Mouse (Mus musculus) spleen, adult 2 months (tissue): ENCODE measurements around the gene Dmac2. TPM values are rescaled to one million over a fixed set of nuclear protein-coding genes. Genes with fewer than 3 reads are reported as not detected.

Experiments used
- DNase-seq, 2 experiments: peaks; one replicate each; pipeline versions ENCODE4 v3.0.0 to v3.0.0-alpha.2; 2012 to 2021; ENCODE audit warnings: low spot score in 2 of 2, low read depth in 1 of 2
- H3K27ac ChIP-seq: fragments of 200-500 bp; 2 replicates; pipeline ENCODE4 v1.5.1; 2012; ENCODE audit warnings: low read length, inconsistent platforms; ENCODE audit not compliant: insufficient read depth
- H3K27me3 ChIP-seq: fragments of 200-500 bp; 2 replicates; pipeline ENCODE4 v1.6.1; 2012; ENCODE audit warnings: mild to moderate bottlenecking, moderate library complexity, low read length, inconsistent platforms; ENCODE audit not compliant: control insufficient read depth, insufficient read depth
- H3K36me3 ChIP-seq: fragments of 200-500 bp; 2 replicates; pipeline ENCODE4 v1.6.1; 2012; ENCODE audit warnings: mild to moderate bottlenecking, low read length, inconsistent platforms; ENCODE audit not compliant: control insufficient read depth, insufficient read depth
- H3K4me1 ChIP-seq: fragments of 200-500 bp; 2 replicates; pipeline ENCODE4 v1.6.1; 2011; ENCODE audit warnings: inconsistent platforms; ENCODE audit not compliant: control insufficient read depth, insufficient read depth, insufficient read length
- H3K4me3 ChIP-seq: fragments of 200-500 bp; 2 replicates; pipeline ENCODE4 v1.5.1; 2011; ENCODE audit warnings: mild to moderate bottlenecking, inconsistent platforms; ENCODE audit not compliant: insufficient read depth, insufficient read length; ENCODE audit errors: extremely low read depth
- CTCF ChIP-seq: fragments of 200-500 bp; IDR thresholded peaks from 2 replicates; pipeline ENCODE4 v1.5.1; 2011; ENCODE audit warnings: mild to moderate bottlenecking, inconsistent platforms; ENCODE audit not compliant: insufficient read depth, insufficient read length, insufficient replicate concordance; ENCODE audit errors: extremely low read depth
- POLR2A ChIP-seq: fragments of 200-500 bp; IDR thresholded peaks from 2 replicates; pipeline ENCODE4 v1.6.1; 2011; ENCODE audit warnings: low read depth, low read length, inconsistent platforms
- WGBS: fragments of 180-500 bp; shearing (Covaris S2); methylation state at CpG from one replicate; pipeline ENCODE4 v1.1.7; 2018; 5-methylcytosine and 5-hydroxymethylcytosine counted together
- polyA plus RNA-seq: library from polyadenylated mRNA; depleted of rRNA; stranded (reverse); fragments of >200 nt; gene quantifications from 2 replicates; pipeline ENCODE4 v1.2.3, GENCODE M21; 2012

The Dmac2 gene
- polyA plus RNA-seq, 1 experiment, result 74.7 TPM

- peak in 1 of 2 experiments; percentile 1 for DNase-seq
- 88% methylated on average over 11 of the region's 11 CpGs for WGBS
- H3K27me3 ChIP-seq, result no peaks in the 10 kb centered on the region
- no peak for TF ChIP-seq CTCF
- no peak for TF ChIP-seq POLR2A
- H3K36me3 ChIP-seq, result no peaks in the 10 kb centered on the region
- no peak overlapping the region for H3K27ac ChIP-seq
- no peaks in the 10 kb centered on the region for H3K4me1 ChIP-seq
- no peak overlapping the region for H3K4me3 ChIP-seq
Measured at GRCm38 (mm10) chr7:25600666-25601065, 18.5 kb upstream of the Dmac2 start.

DNA sequence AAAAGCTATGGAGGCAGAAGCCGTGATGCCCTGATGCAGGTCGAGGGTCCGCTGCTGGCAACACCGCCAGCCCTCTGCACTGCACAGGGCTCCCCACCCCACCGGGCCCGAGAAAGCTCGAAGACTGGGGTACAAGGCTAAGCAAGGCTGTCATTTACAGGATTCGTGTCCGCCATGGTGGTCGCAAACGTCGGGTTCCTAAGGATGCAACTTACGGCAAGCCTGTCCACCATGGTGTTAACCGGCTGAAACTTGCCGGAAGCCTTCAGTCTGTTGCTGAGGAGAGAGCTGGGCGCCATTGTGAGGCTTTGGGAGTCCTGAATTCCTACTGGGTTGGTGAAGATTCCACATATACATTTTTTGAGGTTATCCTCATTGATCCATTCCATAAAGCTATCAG lies 17.9 kb upstream of the Dmac2 start:
- Histone ChIP-seq H3K4me1 (no peaks in the 10 kb centered on the region), H3K36me3 (no peaks in the 10 kb centered on the region), H3K27ac (no peak overlapping the region), H3K4me3 (no peak overlapping the region), H3K27me3 (no peaks in the 10 kb centered on the region)
- 89% methylated on average over 16 of the region's 16 CpGs for WGBS
- TF ChIP-seq POLR2A, result no peak
- no peak for TF ChIP-seq CTCF
- peak in 1 of 2 experiments; percentile 2 for DNase-seq

DNA sequence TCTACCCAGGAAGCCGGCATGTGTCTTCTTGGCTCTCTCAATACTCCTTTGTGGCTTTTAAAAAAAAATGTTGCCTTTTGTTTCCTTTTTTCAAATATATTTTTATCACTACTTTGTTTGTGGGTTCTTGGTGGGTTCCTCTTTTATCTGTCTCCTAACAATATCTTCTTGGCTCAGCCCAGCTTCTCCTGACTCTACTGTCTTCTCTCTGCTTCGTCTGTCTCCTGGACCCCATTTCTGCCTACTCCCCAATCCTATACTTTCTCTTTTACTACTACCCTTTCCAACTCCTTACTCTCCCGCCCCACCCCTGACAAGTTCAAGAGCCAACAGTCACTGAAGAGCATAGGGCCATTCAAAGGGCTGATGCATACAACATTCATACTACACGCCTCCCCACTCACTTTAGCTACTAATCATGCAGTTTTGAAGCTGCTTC lies 12.6 kb upstream of the Dmac2 start:
- Histone ChIP-seq H3K4me3 (no peak overlapping the region), H3K36me3 (no peaks in the 10 kb centered on the region), H3K4me1 (peaks cover 8% of the 10 kb centered on the region), H3K27ac (peak overlapping the region; percentile 91), H3K27me3 (no peaks in the 10 kb centered on the region)
- TF ChIP-seq POLR2A, result no peak
- no peak for TF ChIP-seq CTCF
- peak in 1 of 2 experiments; percentile 17 for DNase-seq
- 8% methylated on average over 4 of the region's 4 CpGs for WGBS

DNA sequence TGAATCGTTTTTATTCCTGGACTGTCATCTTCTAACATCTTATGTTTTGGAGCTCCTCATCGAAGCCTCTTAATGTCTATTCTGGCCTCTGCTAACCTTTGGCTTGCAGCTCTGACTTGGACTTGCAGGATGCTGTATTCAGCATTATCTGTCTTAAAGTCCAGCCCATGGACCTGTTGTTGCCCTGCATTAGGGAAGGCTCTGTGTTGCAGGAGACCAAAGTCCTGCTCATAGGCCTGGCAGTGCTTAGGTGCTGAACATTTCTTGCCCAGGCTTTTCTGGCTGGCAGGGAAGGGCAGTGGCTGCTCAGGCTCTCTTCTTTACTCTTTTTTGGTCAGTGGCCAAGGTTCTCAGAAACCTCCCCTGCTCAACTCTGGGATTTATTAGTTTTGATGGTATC lies 12.0 kb upstream of the Dmac2 start:
- WGBS, result 42% methylated on average over 2 of the region's 2 CpGs
- H3K36me3 ChIP-seq, result no peaks in the 10 kb centered on the region
- peak in 1 of 2 experiments; percentile 2 for DNase-seq
- no peak overlapping the region for H3K4me3 ChIP-seq
- peaks cover 8% of the 10 kb centered on the region for H3K4me1 ChIP-seq
- TF ChIP-seq POLR2A, result no peak
- no peak for TF ChIP-seq CTCF
- peak overlapping the region; percentile 91 for H3K27ac ChIP-seq
- no peaks in the 10 kb centered on the region for H3K27me3 ChIP-seq

DNA sequence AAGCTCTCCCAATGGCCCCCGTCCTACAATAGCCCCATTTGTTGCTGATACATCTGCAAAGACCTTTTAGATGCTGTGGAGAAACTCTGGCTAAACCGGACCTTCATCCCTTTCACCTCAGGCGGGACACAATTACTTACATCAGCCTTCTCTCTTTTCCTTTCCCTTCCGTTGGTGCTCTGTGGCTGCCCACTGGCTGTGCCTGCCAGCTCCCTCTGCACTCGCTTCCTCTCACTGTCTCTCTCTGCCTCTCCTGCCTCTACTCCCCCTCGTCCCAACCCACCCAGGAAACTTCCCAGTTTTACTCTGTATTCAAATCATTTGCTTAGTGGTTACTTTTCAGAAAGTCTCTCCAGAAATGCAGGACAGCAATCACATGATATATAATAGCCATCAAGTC lies 9.2 kb upstream of the Dmac2 start:
- no peak for TF ChIP-seq POLR2A
- no peak for TF ChIP-seq CTCF
- H3K27ac ChIP-seq, result no peak overlapping the region
- WGBS, result 44% methylated on average over 6 of the region's 6 CpGs
- no peaks in the 10 kb centered on the region for H3K36me3 ChIP-seq
- peak in 1 of 2 experiments; percentile 2 for DNase-seq
- no peaks in the 10 kb centered on the region for H3K27me3 ChIP-seq
- peaks cover 8% of the 10 kb centered on the region for H3K4me1 ChIP-seq
- H3K4me3 ChIP-seq, result no peak overlapping the region

- DNase-seq, result no peak
- Histone ChIP-seq H3K4me3 (no peak overlapping the region), H3K27ac (no peak overlapping the region), H3K4me1 (peaks cover 8% of the 10 kb centered on the region), H3K36me3 (no peaks in the 10 kb centered on the region), H3K27me3 (no peaks in the 10 kb centered on the region)
- TF ChIP-seq CTCF, result no peak
- no peak for TF ChIP-seq POLR2A
- 81% methylated on average over 7 of the region's 7 CpGs for WGBS
Measured at GRCm38 (mm10) chr7:25611501-25611900, 7.7 kb upstream of the Dmac2 start.

DNA sequence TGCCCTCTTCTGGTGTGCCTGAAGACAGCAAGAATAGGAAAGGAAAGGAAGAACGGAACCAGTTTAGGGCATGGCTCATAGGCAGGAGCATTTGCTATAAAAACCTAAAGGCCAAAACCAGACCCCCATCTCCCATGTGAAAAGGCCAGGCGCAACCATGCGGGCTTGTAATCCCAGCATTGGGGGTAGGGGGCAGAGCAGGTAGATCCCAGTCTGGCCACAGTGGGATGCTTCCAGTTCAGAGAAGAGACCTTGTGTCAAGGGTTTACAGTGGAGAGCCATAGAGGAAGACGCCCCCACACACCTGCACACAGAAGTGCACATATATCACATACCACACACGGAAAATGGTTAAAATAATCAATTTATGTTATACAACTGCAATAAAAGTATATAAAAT lies 5.1 kb upstream of the Dmac2 start:
- no peak overlapping the region for H3K4me3 ChIP-seq
- no peak overlapping the region for H3K27ac ChIP-seq
- no peaks in the 10 kb centered on the region for H3K4me1 ChIP-seq
- WGBS, result 95% methylated on average over 5 of the region's 5 CpGs
- no peaks in the 10 kb centered on the region for H3K36me3 ChIP-seq
- TF ChIP-seq POLR2A, result no peak
- DNase-seq, result no peak
- no peaks in the 10 kb centered on the region for H3K27me3 ChIP-seq
